Mouse (Mus musculus) MEL (cell line): ENCODE data around the gene Gm20696.

Experiments
- CTCF ChIP-seq, 3 experiments: IDR thresholded peaks in 2 of 3; conservative IDR thresholded peaks in 1 of 3; 2 replicates each; pipeline ENCODE4 v1.5.1; 2011 to 2012; ENCODE audit warnings: low read length in 3 of 3, low read depth in 2 of 3, mild to moderate bottlenecking in 2 of 3, improper control_type of control experiment in 1 of 3, inconsistent platforms in 1 of 3, mixed read lengths in 1 of 3, moderate library complexity in 1 of 3; ENCODE audit not compliant: control insufficient read depth in 1 of 3, insufficient read depth in 1 of 3, poor library complexity in 1 of 3, severe bottlenecking in 1 of 3
- HCFC1 ChIP-seq: IDR thresholded peaks from 2 replicates; pipeline ENCODE4 v1.6.1; 2012; ENCODE audit warnings: low read depth, mild to moderate bottlenecking, inconsistent platforms, low read length, improper control_type of control experiment, moderate library complexity
- MAX ChIP-seq: IDR thresholded peaks from 2 replicates; pipeline ENCODE4 v1.6.1; 2011; ENCODE audit warnings: low read length, improper control_type of control experiment
- MYB ChIP-seq: IDR thresholded peaks from 2 replicates; pipeline ENCODE4 v1.6.1; 2011; ENCODE audit warnings: mild to moderate bottlenecking, low read depth, low read length, improper control_type of control experiment
- TAL1 ChIP-seq: IDR thresholded peaks from 2 replicates; pipeline ENCODE4 v1.6.1; 2012; ENCODE audit warnings: mild to moderate bottlenecking, inconsistent platforms, low read length, moderate library complexity, mixed read lengths

GRCm38 (mm10) chr6:99408880-99409279 lies 257.7 kb downstream of the Gm20696 start:
- TF ChIP-seq CTCF (IDR thresholded peaks at IDR 0.05 in 2 of 3, conservative IDR thresholded peaks at IDR 0.05 in 1 of 3; ENCODE audit: control insufficient read depth in 1 of 3, insufficient read depth in 1 of 3, low read depth in 2 of 3, low read length in 3 of 3, poor library complexity in 1 of 3, severe bottlenecking in 1 of 3) (no peak), TAL1 (no peak), MYB (no peak), HCFC1 (no peak), MAX (no peak)
